Mouse (Mus musculus) cerebral cortex, adult 2 months (tissue): ENCODE measurements around the gene Arhgef12.

Experiments
- WGBS: fragments of 180-500 bp; shearing (Covaris S2); methylation state at CpG from one replicate; pipeline ENCODE4 v1.1.7; 2018; 5-methylcytosine and 5-hydroxymethylcytosine counted together

Gene Arhgef12

DNA sequence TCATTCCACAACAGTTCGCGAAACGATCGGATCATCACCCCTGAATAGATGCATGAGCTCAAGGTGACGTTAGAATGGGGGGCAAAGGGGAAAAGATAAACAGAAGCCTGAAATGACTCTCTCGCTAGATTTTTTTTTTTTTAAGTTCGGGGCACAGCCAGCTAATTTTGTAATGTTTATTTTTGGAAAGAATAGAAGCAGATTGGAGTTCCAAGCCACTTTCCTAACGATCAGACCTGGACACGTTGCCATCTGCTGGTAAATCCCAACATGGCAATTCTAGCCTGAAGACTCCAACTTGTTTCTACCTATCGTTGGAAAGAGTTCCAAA, at the start of gene Arhgef12:
Arhgef12 (minus strand) TSS at position 53 of the 331 bp plus-strand sequence.
- WGBS: 5% methylated on average over 10 of the region's 10 CpGs

DNA sequence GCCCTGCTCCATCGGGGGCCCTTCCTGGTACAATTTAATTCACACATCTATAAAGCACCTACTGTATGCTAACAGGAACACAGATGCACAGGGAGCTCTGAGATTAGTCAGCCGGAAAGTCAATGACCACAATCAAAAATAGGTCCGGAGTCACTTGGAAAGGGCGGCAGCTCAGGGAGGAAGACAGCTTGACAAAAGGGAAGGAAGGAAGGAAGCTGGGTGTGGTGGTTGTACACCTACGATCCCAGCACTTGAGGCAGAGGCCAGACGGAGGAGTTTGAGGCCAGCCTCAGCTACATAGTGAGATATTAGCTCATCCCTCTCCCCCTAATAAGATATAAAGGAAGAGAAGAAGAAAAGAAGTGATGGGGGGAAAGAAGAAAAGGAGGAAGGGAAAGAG, 48.9 kb upstream of the Arhgef12 start:
- 77% methylated on average over 6 of the region's 6 CpGs for WGBS

DNA sequence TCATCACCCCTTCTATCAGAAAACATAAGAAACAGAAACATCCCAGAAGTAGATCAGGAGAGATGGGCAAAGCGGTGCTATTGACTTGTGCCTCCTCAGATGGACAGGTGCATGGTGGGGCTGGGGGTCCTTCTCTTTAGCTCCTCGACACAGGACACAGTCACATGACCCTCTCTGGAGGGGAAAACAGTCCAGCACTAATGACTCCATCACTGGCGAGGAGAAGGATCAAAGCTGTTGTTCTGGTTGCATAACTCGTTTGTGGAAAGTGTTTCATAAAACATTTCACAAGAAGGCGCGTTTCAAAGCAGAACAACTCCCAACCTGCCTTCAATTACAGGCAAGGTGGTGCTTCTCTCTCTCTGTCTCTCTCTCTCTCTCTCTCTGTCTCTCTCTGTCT, 44.7 kb upstream of the Arhgef12 start:
- 76% methylated on average over 6 of the region's 6 CpGs for WGBS

DNA sequence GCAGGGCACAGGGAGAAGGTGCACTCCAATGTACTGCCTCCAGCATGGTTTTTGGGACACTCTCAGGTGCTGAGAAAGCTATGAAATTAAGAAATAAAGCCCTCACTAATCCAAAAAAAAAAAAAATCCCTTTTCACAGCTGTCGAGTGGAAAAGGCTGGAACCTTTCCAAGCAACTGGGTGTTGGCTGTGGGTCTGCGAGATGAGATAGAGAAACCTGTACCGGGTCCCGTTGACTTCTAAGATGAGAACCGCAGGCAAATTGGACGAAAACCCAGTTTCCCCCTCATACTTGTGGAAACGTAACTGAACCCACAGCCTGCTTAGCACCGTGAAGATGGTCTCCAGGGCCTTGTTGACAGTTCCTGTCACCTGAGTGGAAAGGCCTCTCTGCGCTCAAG, 43.9 kb upstream of the Arhgef12 start:
- 70% methylated on average over 9 of the region's 9 CpGs for WGBS

DNA sequence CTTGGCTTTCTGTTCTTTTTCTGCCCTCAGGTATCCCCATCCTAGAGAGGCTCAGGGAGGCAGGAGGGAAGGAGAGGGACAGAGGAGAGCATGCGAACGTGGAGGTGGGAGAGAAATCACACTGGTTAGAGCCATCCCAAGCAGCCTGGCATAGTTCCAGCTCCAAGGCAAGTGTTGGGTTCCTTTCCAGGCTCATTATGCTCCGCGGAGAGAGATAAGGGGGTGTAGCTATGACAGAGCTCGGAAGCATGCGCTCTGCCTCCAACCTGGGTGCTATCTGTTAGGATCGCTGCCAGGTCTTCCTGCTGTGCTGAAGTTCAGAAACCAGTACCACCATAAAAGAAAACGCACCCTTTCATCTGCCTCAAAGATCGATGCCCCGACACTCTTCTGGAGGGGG, 43.0 kb upstream of the Arhgef12 start:
- 37% methylated on average over 10 of the region's 10 CpGs for WGBS

DNA sequence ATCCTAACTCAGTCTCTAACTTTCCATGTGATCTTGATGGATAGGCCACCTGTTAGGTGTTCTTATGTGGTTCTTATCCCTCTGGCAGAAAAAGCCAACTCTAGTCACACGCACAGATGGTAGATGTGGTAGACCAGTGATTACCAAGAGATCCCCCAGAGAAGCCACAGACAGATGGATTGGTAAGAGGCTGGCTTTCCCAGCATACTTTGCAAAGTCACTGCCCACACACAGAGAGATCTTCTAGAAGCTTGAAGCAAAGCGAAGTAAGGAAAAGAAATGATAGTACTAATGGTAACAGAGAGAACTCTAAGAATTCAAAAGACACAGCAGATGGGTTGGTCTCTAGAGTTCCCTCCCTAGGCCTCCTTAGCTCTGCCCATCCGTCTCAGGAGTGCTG, 42.5 kb upstream of the Arhgef12 start:
- WGBS: 49% methylated on average over 3 of the region's 3 CpGs

DNA sequence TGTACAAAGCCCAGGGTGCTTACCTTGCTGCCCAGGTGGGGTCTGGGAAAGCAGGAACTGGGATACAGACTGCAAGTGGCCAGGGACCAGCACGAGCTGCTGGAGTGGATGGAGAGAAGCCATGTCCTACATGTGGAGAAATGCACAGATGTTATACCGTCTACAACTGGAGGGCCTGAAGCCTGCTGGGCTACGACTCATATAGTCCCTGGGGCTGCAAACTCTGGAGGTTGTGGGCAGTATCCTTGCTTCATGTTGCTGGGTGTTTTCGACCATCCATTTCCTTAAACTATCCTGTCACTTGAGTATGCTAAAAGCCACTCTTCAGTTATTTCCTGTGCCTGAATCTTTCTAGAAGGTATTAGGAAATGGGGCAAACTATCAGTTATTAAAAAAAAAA, 38.2 kb upstream of the Arhgef12 start:
- 94% methylated on average over 4 of the region's 4 CpGs for WGBS

DNA sequence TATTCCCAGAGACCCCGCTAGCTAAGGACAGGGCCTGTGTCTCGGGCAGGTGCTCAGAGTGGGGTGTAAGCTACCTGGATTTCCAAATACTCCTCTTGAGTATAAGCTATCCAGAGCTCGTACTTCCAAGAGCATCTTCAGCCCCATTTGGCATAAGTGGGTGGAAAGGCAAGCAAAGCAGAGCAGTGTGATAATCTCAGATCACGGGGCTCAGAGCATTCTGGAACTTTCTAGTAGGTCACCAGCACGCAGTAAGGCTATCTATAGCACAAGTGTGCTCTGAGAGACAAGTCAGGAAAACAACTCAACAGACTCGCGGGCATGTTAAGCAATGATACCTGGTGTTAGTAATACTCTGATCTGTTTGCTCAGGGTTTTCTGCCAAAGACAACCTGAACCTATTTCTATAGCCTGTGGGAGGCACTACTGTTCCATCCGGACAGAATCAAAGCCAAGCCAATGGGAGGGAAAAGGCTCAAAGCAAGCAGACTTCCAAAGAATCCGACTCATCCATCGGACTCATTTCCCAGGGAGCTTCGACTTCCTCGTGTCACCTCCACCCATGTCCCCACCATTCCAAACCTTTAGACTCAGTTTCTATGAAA, 37.3 kb upstream of the Arhgef12 start:
- 42% methylated on average over 12 of the region's 12 CpGs for WGBS

DNA sequence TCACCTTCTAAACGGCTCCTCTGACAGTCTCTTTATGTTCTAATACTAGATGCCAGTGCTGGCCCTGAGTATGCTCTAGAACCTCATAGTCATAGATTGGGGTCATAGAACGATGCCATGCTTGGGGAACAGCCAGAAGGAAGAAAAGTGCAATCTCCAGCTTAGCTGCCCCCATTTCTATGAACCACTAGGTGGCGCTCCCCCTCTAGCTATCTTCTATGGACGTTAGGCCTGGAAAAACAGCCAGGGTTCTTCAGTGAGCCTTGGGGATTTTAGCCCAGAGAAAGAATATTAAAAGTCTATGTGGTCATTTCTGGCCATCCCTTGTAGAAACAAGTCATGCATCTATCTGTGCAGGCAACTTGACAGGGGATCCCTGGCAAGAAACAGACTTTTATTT, 34.8 kb upstream of the Arhgef12 start:
- WGBS: 3% methylated on average over 4 of the region's 4 CpGs

- WGBS: 63% methylated on average over 3 of the region's 3 CpGs
These were observed 26.5 kb upstream of the Arhgef12 start for GRCm38 (mm10) chr9:43133525-43133924.

- WGBS: 56% methylated on average over 4 of the region's 4 CpGs
These were observed 25.3 kb upstream of the Arhgef12 start for GRCm38 (mm10) chr9:43132380-43132779.

- WGBS: 70% methylated on average over 5 of the region's 5 CpGs
These were observed 24.9 kb upstream of the Arhgef12 start for GRCm38 (mm10) chr9:43131940-43132339.

DNA sequence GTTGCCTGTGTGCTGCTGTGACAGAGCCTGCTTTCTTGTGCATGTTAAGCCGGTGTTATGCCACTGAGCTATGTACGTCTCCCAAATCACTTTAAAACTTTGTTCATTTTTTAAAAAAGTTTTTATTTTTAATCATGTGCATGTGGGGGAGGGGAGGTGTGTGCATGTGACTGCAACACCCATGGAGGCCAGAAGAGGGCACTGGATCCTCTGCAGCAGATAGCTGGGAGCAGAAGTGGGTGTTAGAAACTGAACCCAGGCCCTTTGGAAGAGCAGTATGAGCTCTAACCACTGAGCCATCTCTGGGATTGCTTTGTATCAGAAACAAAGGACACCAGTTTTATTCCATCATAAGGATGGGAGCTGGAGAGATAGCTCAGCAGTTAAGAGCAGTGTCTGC, 23.6 kb upstream of the Arhgef12 start:
- 90% methylated on average over 2 of the region's 2 CpGs for WGBS

GRCm38 (mm10) chr9:43127101-43127787, 20.2 kb upstream of the Arhgef12 start:
- WGBS: 39% methylated on average over 10 of the region's 10 CpGs

DNA sequence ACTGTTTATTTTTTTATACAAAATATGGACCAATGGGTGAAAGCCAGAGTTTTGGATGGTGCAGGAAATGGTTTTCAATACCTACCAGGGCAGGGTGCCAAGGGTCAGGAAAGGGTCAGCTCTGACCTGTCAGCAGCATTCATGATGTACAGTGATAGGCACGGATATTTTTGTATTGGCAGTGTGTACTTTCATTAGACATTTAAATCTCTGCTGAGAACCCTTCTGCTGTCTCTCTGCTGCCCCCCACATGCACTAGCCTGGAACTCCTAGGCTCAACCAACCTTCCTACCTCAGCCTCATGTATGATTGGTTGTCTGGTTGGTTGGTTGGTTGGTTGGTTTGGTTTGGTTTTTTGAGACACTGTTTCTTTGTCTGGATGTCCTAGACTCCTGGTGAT, 15.3 kb upstream of the Arhgef12 start:
- WGBS: 34% methylated on average over 1 of the region's 1 CpGs

- WGBS: 81% methylated on average over 2 of the region's 2 CpGs
These were observed 14.9 kb upstream of the Arhgef12 start for GRCm38 (mm10) chr9:43121948-43122347.

DNA sequence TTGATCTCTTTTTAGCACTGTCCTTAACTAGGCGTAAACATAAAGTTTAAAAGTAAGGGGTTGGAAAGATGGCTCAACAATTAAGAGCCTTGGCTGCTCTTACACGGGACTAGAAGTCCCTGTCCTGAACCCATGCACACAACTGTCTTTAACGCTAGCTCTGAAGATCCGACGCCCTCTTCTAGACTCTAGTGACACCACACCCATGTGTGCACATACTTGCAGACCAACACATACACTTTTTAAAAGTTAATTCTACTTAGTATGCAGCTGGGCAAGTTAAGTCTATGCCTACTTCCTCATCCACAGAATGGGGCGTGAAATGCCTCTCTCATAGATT, 9.9 kb upstream of the Arhgef12 start:
- WGBS: 87% methylated on average over 6 of the region's 6 CpGs

DNA sequence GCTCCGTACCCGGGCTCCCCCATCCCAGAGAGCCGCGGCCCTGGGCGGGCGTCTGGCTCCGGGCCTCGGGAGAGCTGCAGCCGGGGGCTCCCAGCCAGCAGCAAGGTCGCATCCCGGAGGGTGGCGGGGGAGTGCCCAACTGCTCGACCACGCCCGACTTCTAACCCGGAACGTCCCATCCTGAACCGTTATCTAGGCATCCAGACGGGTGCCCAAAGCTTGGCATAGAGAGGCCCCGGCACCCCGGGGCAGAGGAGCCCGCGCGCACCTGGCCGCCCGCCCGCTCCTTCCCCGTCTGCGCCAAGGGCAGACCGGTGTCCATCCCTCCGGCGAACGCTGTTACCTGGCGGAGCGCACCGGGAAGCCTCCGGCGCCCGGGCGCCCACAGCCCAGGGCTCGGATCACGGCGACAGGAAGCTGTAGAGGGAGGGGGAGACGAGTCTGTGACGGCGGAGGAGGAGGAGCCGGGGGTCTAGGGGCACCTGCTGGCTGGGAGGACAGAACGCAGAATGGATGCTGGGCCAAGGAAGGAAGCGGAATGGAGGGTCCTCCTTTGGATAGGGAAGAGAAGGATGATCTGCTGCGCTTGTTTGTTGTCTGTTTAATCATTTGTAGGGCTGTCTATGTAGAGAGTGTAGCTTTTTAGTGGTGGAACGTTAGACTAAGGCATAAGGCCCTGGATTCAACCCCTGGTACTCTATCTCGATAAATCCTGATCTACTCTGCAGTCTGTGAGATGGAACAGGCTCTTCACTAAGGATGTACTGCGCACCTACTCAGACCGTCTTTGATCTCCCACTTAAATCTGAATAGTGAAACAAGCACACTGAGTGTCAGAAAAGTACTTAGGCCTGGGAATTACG, 9.3 kb upstream of the Arhgef12 start, which contains the start of gene Tmem136:
Tmem136 (minus strand) TSS at position 437 of the 863 bp plus-strand sequence.
- WGBS: 4% methylated on average over 55 of the region's 55 CpGs

GRCm38 (mm10) chr9:43115431-43116133, 8.5 kb upstream of the Arhgef12 start:
- WGBS: 22% methylated on average over 12 of the region's 12 CpGs

DNA sequence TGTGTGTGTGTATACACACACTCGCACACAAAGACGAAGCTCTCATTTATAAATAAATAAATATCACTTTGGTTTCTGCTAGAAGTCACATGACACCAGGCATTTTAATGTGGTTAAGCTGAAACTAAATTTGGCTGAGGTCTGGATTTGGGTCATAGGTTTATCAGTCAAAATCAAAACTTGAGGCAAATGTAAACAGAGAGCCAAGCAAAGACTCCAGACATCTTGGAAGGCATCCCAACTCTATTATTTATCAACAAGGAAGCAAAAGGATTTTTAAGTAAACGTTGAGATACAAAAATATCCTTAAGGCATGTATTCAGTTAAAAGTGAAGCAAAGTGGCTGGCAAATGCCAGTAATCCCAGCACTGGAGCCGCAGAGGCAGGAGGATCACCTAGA, 7.8 kb upstream of the Arhgef12 start:
- WGBS: 66% methylated on average over 4 of the region's 4 CpGs

DNA sequence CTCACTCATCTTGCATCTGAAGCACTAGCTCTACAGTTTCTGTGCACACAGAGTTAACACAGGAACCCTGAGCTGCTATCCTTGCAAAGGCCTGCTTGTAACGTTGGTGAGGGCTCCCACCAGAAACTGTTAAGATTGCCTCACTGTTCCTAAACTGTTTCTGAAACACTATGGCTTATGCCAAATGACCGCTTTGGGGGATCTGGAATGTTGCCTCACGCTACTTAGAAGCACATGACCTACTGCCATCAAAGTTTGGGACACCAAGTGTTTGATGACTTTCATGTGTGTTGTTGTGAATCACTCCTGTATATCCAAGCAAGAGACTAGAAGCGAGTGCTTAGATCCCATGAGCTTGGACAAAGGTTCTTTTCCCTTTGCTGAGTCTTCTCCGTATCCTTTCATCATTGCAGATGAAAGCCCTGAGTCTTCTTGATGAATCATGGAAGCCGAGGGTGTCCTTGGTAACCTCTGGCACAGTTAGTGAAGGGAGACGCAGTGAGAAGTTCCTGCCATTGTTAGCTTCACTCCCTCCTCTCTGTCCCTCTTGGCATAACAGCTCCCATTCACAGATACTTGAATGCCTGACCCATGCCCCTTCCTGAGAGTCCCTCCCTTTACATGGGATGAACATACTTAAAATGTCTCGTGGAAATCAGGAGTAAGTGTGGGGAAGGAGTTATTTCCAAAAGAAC, 3.4 kb upstream of the Arhgef12 start:
- 70% methylated on average over 8 of the region's 8 CpGs for WGBS

GRCm38 (mm10) chr9:43109125-43109524, 2.1 kb upstream of the Arhgef12 start:
- 82% methylated on average over 7 of the region's 7 CpGs for WGBS
